Mouse (Mus musculus): Measurements from ENCODE around the gene Pcca.

DNA sequence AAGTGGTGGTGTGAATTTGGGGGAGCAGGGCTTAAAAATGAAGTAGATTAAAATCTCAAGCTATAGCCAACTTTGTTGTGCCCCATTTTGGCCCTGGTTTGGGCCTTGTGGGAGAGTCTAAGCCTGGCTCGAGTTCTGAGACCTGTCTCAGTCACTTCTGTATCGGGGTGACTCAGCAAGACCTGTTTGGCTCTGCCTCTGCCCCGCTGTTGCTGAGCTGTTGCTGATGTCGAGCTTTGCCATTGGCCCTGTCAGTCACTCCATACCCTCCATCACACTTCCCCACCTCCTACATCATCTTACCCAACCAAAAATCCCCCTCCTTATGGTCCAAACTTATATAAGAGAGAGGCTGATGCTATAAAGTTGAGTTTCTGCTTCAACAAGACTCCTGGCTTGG is 5.6 kb upstream of the Pcca start:
- no peak for TF ChIP-seq E2F4 (IDR thresholded peaks at IDR 0.05; ENCODE audit: insufficient read depth)
- no peak for TF ChIP-seq USF1 (IDR thresholded peaks at IDR 0.05; ENCODE audit: low read depth)
- no peak for TF ChIP-seq POLR2A (IDR thresholded peaks at IDR 0.05; ENCODE audit: insufficient read length, low read depth)
- TF ChIP-seq SRF (IDR thresholded peaks at IDR 0.05; ENCODE audit: control insufficient read depth, insufficient read length, low read depth): no peak
- TF ChIP-seq POLR2AphosphoS2 (IDR thresholded peaks at IDR 0.05; ENCODE audit: insufficient read length, low read depth): no peak

Data from myocyte (in vitro differentiated cells).